7 mouse cellular contexts compared by ENCODE assay signal in genomic region chr9:8002806-8003205, GRCm38 (mm10). TPM values are rescaled to one million over a fixed set of nuclear protein-coding genes. Genes with fewer than 3 reads are reported as not detected.
DNase-seq lines count a peak whose midpoint lies in the region; ATAC-seq and TF ChIP-seq lines count a peak whose summit lies in the region.

No protein-coding gene starts in this region.

- peak overlapping the region; percentile 96 for H3K4me3 ChIP-seq in lung, embryonic 15.5 days
- peak overlapping the region; percentile 74 for H3K4me3 ChIP-seq in forebrain, embryonic 13.5 days
- peak overlapping the region; percentile 95 for H3K4me3 ChIP-seq in limb, embryonic 11.5 days (ENCODE audit: low read depth, low read length)
- H3K4me3 ChIP-seq in small intestine, adult 2 months (ENCODE audit: low read depth, low read length): peak overlapping the region; percentile 97

- peak overlapping the region; percentile 56 for H3K4me2 ChIP-seq in lung, embryonic 15.5 days
- H3K4me2 ChIP-seq in forebrain, embryonic 13.5 days: peak overlapping the region; percentile 85
- peak overlapping the region; percentile 71 for H3K4me2 ChIP-seq in limb, embryonic 11.5 days (ENCODE audit: low read depth, severe bottlenecking)

- WGBS in lung, embryonic 15.5 days: 1% methylated on average over 12 of the region's 12 CpGs
- WGBS in forebrain, embryonic 13.5 days: 1% methylated on average over 12 of the region's 12 CpGs
- 2% methylated on average over 12 of the region's 12 CpGs for WGBS in limb, embryonic 11.5 days
- 2% methylated on average over 12 of the region's 12 CpGs for WGBS in small intestine, adult 2 months

- H3K27ac ChIP-seq in lung, embryonic 15.5 days: peak overlapping the region; percentile 98
- 0 out of 2 replicates have a peak overlapping the region, but pooled peaks have one; percentile 88 for H3K27ac ChIP-seq in forebrain, embryonic 13.5 days
- H3K27ac ChIP-seq in limb, embryonic 11.5 days (replicated peaks; ENCODE audit: low read depth, low read length): peak overlapping the region; percentile 99; the same call in 1 of the 2 replicates
- peak overlapping the region; percentile 85 for H3K27ac ChIP-seq in small intestine, adult 2 months (ENCODE audit: insufficient read depth, low read depth, low read length)

- no peak for DNase-seq in lung, postnatal 25 days (ENCODE audit: low spot score)
- DNase-seq in limb, embryonic 11.5 days (ENCODE audit: low spot score): peak; percentile 38
- no peak for DNase-seq in urinary bladder, postnatal 10 days (ENCODE audit: low spot score)
- no peak for DNase-seq in frontal cortex, adult 2 months (ENCODE audit: extremely low spot score in 1 of 2, low spot score in 1 of 2)

- peaks cover 13% of the 10 kb centered on the region for H3K4me1 ChIP-seq in lung, embryonic 15.5 days
- H3K4me1 ChIP-seq in forebrain, embryonic 13.5 days: peaks cover 43% of the 10 kb centered on the region
- 0 out of 2 replicates have a peak, but pooled peaks cover 5% of the 10 kb centered on the region for H3K4me1 ChIP-seq in limb, embryonic 11.5 days (ENCODE audit: control insufficient read depth, insufficient read depth, low read length)
- peaks cover 3% of the 10 kb centered on the region; the same call in 1 of the 2 replicates for H3K4me1 ChIP-seq in small intestine, adult 2 months (ENCODE audit: control insufficient read depth, insufficient read depth, insufficient read length, low read length)

- TF ChIP-seq CTCF in small intestine, adult 2 months (IDR thresholded peaks at IDR 0.05; ENCODE audit: extremely low read depth, insufficient read length, insufficient replicate concordance, low read depth, low read length): no peak

- no peaks in the 10 kb centered on the region for H3K9me3 ChIP-seq in lung, embryonic 15.5 days
- H3K9me3 ChIP-seq in forebrain, embryonic 13.5 days (replicated peaks): no peaks in the 10 kb centered on the region
- H3K9me3 ChIP-seq in limb, embryonic 11.5 days (ENCODE audit: control insufficient read depth, low read length): no peaks in the 10 kb centered on the region

- H3K9ac ChIP-seq in lung, embryonic 15.5 days: peak overlapping the region; percentile 97
- peak overlapping the region; percentile 79 for H3K9ac ChIP-seq in forebrain, embryonic 13.5 days
- peak overlapping the region; percentile 99 for H3K9ac ChIP-seq in limb, embryonic 11.5 days (ENCODE audit: low read length)

- no peak for ATAC-seq in lung, embryonic 15.5 days (ENCODE audit: borderline replicate concordance, extremely low read depth, low FRiP score, low TSS enrichment)
- no peak for ATAC-seq in forebrain, embryonic 13.5 days
- no peak for ATAC-seq in limb, embryonic 11.5 days (ENCODE audit: insufficient number of reproducible peaks, low FRiP score, low TSS enrichment, low read depth)

- peaks cover 30% of the 10 kb centered on the region for H3K36me3 ChIP-seq in lung, embryonic 15.5 days
- 0 out of 2 replicates have a peak, but pooled peaks cover 8% of the 10 kb centered on the region for H3K36me3 ChIP-seq in forebrain, embryonic 13.5 days (ENCODE audit: poor library complexity, severe bottlenecking)
- peaks cover 5% of the 10 kb centered on the region; the same call in 1 of the 2 replicates for H3K36me3 ChIP-seq in limb, embryonic 11.5 days (ENCODE audit: control insufficient read depth, insufficient read depth, low read length)
- H3K36me3 ChIP-seq in small intestine, adult 2 months (ENCODE audit: control insufficient read depth, insufficient read depth, low read length): peaks cover 15% of the 10 kb centered on the region

- H3K27me3 ChIP-seq in lung, embryonic 15.5 days: no peaks in the 10 kb centered on the region
- H3K27me3 ChIP-seq in forebrain, embryonic 13.5 days: no peaks in the 10 kb centered on the region
- no peaks in the 10 kb centered on the region for H3K27me3 ChIP-seq in limb, embryonic 11.5 days (ENCODE audit: control insufficient read depth, insufficient read depth, low read length)
- H3K27me3 ChIP-seq in small intestine, adult 2 months (ENCODE audit: control insufficient read depth, insufficient read depth, low read length): no peaks in the 10 kb centered on the region; the same call in 1 of the 2 replicates

- no peak for TF ChIP-seq POLR2A in small intestine, adult 2 months (IDR thresholded peaks at IDR 0.05; ENCODE audit: low read depth, low read length)

RNA-seq across cellular contexts. Expression of gene Yap1, which starts 1.6 kb away (rescaled TPM):
- polyA plus RNA-seq in lung, embryonic 15.5 days (2015; fragmentation: Nextera tagmentation; extraction: Ambion mirVana): 34.8 and 34.9 TPM in 2 replicates
- polyA plus RNA-seq in forebrain, embryonic 13.5 days (2015; fragmentation: Nextera tagmentation; extraction: Ambion mirVana): 13.8 and 15.6 TPM in 2 replicates
- polyA plus RNA-seq in limb, embryonic 11.5 days (2014; fragmentation: Nextera tagmentation; extraction: Ambion mirVana): 52.7 and 53.8 TPM in 2 replicates
- 32.7 and 46.6 TPM in 2 replicates for polyA plus RNA-seq in small intestine, adult 2 months (2012; rRNA removed)
- 15.4 and 18.8 TPM in 2 replicates for polyA plus RNA-seq in frontal cortex, adult 2 months (2012; rRNA removed)

RNA-seq across cellular contexts. Expression of gene Cfap300, which starts 39.8 kb away (rescaled TPM):
- polyA plus RNA-seq in lung, embryonic 15.5 days (2015; fragmentation: Nextera tagmentation; extraction: Ambion mirVana): 13.5 and 14.6 TPM in 2 replicates
- polyA plus RNA-seq in forebrain, embryonic 13.5 days (2015; fragmentation: Nextera tagmentation; extraction: Ambion mirVana): 16.5 and 16.6 TPM in 2 replicates
- 17.9 and 19.9 TPM in 2 replicates for polyA plus RNA-seq in limb, embryonic 11.5 days (2014; fragmentation: Nextera tagmentation; extraction: Ambion mirVana)
- 0.08 and 0.37 TPM in 2 replicates for polyA plus RNA-seq in small intestine, adult 2 months (2012; rRNA removed)
- polyA plus RNA-seq in frontal cortex, adult 2 months (2012; rRNA removed): 7.5 and 8.0 TPM in 2 replicates
